Mouse (Mus musculus) CH12.LX (cell line): Measurements from ENCODE around the gene Gab1.

Experiments
- CTCF ChIP-seq, 2 experiments: IDR thresholded peaks in 1 of 2; conservative IDR thresholded peaks in 1 of 2; 2 replicates each; pipeline ENCODE4 v1.5.1; 2011 to 2012; ENCODE audit warnings: low read depth in 2 of 2, low read length in 2 of 2, improper control_type of control experiment in 1 of 2, inconsistent platforms in 1 of 2, mild to moderate bottlenecking in 1 of 2, moderate library complexity in 1 of 2
- ELF1 ChIP-seq: IDR thresholded peaks from 2 replicates; pipeline ENCODE4 v1.6.1; 2014; ENCODE audit warnings: low read depth, mild to moderate bottlenecking, inconsistent platforms, low read length, improper control_type of control experiment
- EP300 ChIP-seq: IDR thresholded peaks from 2 replicates; pipeline ENCODE4 v1.6.1; 2011; ENCODE audit warnings: low read length, improper control_type of control experiment
- MAZ ChIP-seq: IDR thresholded peaks from 2 replicates; pipeline ENCODE4 v1.6.1; 2012; ENCODE audit warnings: low read depth, mild to moderate bottlenecking, inconsistent platforms, low read length, improper control_type of control experiment, moderate library complexity
- MEF2A ChIP-seq: IDR thresholded peaks from 2 replicates; pipeline ENCODE4 v1.6.1; 2014; ENCODE audit warnings: low read depth, mild to moderate bottlenecking, inconsistent platforms, low read length, improper control_type of control experiment, borderline replicate concordance
- POLR2A ChIP-seq: IDR thresholded peaks from 2 replicates; pipeline ENCODE4 v1.6.1; 2011; ENCODE audit warnings: low read depth, mild to moderate bottlenecking, improper control_type of control experiment, low read length
- ZKSCAN1 ChIP-seq: IDR thresholded peaks from 2 replicates; pipeline ENCODE4 v1.6.1; 2012; ENCODE audit warnings: low read depth, inconsistent platforms, low read length, improper control_type of control experiment, borderline replicate concordance
- ZMIZ1 ChIP-seq: IDR thresholded peaks from 2 replicates; pipeline ENCODE4 v1.6.1; 2012; ENCODE audit warnings: low read depth, mild to moderate bottlenecking, inconsistent platforms, low read length, improper control_type of control experiment

DNA sequence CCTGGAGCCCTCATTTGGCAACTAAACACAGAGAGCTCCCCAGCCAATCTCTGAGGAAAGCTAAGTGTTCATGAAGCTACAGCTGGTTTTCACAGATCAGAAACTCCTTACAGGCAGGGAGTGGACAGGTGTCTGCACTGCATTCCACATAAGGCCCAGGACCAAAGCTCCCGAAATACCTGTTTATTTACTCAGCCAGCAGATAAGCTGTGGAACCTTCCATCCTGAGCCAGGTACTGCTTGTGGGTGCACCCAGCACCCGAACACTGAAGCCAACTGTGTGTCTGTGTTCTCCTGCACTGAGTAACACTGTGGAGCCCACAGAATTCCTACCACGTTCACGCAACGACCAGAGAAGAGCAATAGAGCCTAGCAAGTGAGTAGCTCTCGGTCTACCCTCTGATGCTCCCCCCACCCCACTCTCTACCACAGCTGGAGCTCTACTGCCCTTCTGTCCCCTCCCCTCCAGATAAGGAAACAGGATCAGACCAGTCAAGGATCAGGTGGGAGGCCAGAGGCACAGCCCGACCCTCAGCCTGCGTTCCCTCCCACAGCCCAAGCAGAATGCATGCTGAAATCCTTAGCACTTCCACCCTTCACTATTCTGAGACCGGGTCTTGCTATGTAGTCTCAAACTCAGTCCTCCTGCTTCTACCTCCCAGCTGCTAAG is 9.6 kb downstream of the Gab1 start:
- no peak for TF ChIP-seq CTCF (conservative IDR thresholded peaks at IDR 0.05 in 1 of 2, IDR thresholded peaks at IDR 0.05 in 1 of 2; ENCODE audit: low read depth in 2 of 2, low read length in 2 of 2)
- TF ChIP-seq POLR2A = no peak
- TF ChIP-seq MEF2A = no peak
- TF ChIP-seq ZKSCAN1 = no peak
- no peak for TF ChIP-seq ZMIZ1
- TF ChIP-seq EP300 = no peak
- TF ChIP-seq MAZ = no peak
- no peak for TF ChIP-seq ELF1
